Mouse (Mus musculus): ENCODE data around the gene Serpina6.

- TF ChIP-seq CTCF (IDR thresholded peaks at IDR 0.05; ENCODE audit: low read depth, low read length): no peak
- TF ChIP-seq POLR2A (IDR thresholded peaks at IDR 0.05; ENCODE audit: extremely low read depth, insufficient read depth, low read length): no peak
These were observed 24.2 kb upstream of the Serpina6 start for GRCm38 (mm10) chr12:103681169-103681568.

Measured in liver, adult 2 months (tissue).